Mouse (Mus musculus): ENCODE measurements at regions not wholly inside any gene's neighbourhood (a gene's known extent, or its start where the extent isn't known, plus 50 kb on each side); places are given as distances from the start of the nearest gene placed in this dataset.

DNA sequence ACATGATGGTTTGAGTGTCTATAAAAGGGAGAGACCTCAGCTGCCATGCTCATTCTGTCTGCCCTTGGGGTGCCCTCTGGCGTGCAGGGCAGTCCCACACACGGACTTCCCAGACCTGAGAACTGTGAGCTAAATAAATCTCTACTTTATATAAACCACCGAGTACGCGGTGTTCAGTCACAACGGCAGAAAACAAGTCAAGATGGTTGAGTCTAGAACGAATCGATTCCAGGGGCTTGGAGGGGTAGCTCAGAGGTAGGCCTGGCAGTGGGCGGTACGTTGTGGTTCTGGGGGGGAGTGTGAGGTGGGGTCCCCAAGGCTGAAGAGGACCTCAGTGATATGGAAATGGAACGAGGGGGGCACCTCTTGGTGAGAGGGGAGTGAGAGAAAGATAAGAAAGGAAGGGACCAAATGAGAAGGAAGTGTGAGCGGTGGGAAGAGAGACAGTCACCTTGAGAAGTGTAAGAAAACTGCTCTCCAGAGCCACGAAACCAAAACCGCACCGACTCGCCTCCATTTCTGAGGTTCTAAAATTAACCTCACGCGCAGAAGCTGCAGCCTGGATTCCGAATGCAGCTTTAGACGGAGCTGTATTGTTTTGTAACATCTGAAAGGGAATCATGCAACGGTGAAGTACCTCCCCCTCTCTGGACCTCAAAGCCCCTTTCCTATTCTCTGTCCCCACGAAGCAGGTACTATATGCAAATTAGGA is 117.0 kb downstream of the Mis18a start:
- DNase-seq, result no peak

DNA sequence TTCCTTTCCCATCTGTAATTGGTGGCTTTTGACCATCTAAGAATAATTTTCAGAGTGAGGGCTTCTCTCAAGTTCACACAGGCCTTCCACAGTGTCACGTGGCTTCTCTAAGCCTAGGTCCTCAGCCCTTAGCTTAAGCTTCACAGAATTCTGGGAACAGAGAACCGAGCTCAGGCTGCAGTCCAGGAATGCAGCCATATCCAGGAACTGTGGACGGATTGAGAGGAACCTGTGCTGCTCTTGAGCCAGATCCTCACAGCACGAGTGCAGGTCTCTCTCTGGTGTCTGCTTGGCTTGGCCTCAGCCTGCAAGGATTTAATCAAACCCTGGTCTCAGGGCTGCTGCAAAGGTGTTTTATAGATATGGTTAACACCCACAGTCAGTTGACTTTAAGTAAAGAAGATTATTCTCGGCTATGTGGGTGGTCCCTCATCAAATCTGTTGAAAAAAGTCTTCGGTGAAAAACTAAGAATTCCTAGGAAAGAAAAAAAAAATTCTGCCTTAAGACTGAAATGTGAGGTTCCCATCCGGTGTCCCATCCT is 127.8 kb downstream of the Mis18a start:
- no peak for DNase-seq

DNA sequence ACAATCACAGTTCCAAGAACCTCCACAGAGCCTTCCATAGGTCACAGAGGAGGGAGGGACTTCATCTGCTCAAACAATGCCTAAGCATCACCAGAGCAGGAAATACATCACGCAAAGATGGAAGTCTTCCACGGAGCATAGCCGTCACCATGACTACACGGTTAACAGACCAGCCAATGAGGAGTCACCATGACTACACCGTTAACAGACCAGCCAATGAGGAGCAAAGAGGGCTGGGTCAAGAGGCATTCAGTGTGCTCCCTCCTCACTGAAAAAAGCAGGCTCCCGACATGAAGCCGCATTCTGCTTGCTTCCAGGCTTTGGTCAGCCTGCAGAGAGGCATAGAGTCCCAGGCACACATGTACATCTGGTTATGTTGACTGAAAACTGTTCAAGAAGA is 128.5 kb downstream of the Mis18a start:
- DNase-seq, result no peak

DNA sequence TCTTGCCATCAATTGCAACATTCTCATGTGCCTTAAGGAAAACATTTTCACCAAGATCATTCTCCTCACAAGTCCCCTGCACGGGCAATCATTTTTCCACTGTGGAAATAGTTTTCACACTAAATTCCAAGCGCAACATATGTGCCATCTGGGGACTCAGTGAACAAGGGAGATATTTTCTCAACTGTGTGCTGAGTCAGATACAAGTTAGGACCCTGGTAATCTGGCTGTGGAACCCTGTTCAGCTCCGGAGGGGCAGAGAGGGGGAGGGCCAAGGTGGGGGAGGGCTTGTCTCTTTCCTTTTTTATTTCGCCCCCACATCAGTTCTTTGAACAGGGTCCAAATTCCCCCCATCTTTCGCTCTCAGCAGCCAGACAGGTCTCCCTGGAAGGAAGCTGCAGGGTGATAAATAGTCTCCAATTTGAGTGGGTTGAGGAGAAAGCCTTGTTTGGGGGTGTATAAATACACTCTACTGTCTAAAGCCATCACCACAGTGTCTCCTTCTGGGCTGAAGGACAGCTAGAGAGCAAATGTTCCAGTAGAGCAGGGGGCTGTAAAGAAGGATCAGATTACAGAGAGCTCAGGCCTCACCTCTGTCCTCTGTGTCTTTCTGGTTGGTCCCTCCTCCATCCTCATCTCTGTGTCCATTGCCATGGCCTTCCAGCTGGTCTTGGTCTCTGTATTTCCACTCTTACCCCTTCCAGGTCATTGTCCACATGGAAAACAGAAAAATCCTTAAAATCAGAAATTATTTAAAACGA is 134.3 kb downstream of the Mis18a start:
- no peak for DNase-seq

DNA sequence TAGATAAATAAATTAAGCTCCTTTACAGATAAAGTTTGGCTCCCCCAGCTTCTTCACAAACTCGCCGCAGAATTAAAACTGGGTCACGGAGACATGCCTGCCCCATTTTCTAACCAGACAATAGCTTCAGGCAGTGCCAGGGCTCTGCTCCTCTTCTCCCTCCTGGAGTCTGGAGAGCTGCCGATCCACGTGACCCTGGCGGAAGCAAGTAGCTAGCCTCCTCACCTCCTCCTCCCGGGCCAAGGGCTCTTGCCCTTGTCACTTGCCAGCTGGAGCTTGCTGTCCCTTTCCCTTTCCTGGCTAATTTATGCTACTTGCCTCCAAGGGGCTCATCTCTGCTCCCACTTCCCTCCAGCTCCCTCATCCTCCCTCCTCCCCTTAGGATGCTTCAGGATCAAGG is 142.0 kb downstream of the Mis18a start:
- DNase-seq, result peak; percentile 48

DNA sequence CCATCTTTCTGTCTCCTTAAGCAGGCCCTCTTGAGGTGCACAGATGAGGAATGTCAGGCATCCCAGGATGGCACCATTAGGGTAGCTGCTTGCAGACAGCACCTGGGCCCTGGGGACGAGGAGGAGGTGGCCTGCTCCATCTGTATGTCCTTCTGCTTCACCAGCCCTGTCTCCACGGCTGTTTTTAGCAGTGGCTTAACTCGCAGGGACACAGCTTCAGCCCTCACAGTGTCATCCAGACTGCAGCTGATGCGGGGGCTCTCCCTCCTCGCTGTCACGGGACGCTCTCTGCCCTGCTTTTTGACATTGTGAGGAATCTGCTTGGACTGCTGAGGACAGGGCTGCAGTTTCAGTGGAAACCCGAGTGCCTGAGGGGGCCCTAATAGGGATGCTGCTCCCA is 146.8 kb downstream of the Mis18a start:
- DNase-seq, result no peak

DNA sequence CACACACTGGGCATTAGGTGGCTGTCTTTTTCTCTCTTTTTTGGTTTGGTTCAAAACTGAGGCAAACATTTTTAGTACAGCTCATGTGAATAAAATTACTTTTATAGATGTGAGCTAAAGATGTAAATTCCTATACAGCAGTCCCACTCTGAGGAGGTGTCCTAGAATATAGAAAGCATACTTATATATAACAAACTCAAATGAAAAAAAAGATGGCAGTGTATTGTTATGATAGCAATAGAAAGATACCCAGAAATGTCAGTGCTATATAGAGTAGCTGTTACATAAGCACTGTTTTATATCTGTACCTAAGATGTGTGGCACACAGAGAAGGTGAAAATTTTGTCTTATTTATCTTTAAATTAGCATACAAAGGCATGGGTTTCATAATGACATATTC is 156.1 kb downstream of the Mis18a start:
- no peak for DNase-seq

DNA sequence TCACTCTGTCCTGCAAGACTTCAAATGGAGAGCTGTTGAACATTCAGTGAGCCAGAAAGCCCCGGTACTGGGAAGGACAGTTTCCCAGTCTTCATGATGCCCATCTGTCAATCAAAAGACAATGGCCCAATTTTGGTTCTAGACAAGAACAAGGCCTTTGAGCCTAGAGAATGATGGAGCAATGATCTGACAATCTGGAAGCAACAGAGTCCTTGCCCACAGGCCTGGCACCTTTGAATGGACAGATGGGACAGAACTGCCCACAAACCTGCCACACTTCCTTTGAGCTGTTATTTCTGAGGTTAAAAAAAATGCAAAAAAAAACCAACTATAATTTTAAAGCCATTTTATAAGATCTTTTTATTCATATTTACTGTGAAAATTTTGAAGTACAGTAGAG is 157.4 kb downstream of the Mis18a start:
- no peak for DNase-seq

DNA sequence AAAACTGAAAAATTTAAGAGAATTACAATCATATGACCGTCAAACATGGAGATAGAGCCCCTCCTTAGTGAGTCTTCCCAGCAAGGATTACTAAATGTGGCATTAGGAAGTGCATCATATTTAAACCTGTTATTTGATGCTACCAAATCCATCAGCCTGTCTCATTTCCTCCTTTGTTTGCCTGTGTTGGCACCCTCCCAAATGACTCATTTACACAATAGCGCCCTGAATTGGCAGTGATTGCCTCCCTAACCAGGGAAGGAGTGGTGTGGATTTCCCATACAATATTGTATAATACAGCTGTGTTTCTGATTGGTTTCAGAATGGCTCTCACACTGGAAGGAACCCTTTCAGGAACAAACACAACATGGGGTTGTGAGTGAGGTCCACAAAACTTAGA is 162.0 kb downstream of the Mis18a start:
- DNase-seq, result no peak

DNA sequence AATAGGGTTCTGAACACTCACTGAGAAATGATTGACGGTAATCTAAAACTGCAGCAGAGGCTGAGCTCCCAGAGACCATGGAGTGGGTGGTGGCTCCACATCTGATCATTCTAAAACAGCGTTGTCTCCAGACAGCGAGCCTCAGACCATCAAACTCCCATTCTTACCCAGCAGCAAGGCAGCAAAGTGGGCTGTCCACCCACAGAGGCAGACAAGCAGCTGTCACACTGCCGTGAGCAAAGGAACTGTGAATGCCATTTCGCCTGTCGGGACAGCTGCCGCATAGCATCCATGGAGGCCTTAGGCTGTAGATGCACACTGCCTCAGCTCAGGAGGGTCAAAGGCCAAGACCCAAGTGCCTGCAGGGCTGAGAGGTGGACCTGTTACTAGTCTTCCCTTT is 167.3 kb downstream of the Hunk start:
- no peak for DNase-seq

DNA sequence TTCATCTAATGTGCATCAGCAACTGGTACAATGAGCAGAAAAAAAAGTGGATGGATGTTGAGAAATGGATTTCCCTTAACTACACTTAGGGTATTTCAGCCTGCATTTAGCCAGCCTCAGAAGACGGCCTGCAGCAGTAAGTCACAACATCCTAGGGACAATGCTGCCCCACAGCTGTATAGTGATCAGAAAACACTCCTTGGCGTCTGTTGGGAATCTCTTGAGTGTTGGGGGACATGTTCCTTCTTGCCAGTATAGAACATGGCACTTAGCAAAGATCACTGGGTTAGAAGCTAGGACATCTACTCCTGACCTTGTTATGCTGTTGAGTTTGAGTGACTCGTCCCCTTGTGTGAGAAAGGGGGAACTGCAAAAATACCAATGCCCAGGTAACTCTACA is 165.2 kb downstream of the Hunk start:
- no peak for DNase-seq

DNA sequence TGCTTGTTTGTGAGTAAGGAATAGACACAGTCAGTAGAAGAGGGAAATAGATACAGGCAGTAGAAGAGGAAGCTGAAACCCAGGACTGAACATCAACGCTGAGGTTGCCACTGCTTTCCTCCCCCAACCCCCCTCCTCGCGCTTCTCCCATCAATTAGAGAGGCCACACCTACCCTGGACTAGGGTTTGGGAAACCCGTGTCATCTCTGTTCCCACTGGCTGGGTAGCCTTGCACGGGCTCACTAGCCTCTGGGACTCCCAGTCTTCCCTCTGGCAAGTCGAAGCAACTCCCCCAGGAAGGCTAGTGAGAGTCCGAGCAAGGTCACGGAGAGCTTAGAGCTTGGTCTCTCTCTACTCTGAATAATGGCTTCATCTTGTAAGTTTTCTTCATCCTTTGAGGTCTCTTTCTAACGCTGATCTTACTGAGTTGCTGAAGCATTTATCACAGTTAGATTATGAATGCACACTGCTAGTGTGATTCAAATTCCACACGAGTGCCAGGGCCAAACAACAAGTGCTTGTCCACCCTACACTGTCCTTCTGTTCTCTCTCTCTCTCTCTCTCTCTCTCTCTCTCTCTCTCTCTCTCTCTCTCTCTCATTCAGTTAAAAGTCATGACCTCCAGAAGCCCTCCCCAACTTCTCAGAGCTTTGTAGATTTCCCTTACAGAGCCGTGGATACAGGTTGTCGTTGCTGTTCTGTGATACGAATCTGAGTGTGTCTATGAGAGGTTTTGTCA is 164.4 kb downstream of the Hunk start:
- DNase-seq, result no peak
